Mouse (Mus musculus): ENCODE data around the gene Grwd1.

DNA sequence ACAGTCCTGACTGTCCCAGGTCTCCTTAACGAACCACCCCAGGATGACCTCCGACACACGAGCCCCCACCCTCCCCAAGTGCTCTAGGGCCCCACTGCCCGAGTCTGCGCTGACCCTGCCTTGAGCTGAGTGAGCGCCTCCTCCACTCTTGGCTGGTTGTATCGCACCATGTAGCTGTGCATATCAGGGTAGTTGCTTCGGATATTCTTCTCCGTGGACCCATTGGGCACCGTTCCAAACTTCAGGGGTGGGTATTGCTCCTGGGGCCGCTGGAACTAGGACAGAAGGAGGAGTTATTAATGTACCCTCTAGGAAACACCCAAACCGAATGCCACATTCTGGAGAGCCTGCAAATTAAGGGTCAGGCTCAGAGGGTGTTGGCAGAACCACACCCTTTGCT is 22.3 kb upstream of the Grwd1 start:
- TF ChIP-seq POLR2A (IDR thresholded peaks at IDR 0.05; ENCODE audit: low read depth, low read length) (no peak), CTCF (conservative IDR thresholded peaks at IDR 0.05; ENCODE audit: insufficient read depth, insufficient read length, low read depth, low read length) (no peak)

All from kidney, adult 2 months (tissue).